Mouse (Mus musculus) limb, embryonic 14.5 days (tissue): ENCODE measurements around the gene Rptor. TPM values are rescaled to one million over a fixed set of nuclear protein-coding genes. Genes with fewer than 3 reads are reported as not detected.

Experiments used
- ATAC-seq: fragments of 200-750 bp; cut with Nextera tagmentation; 2 replicates; pipeline ENCODE4 v1.8.0; 2017; ENCODE audit warnings: low read depth, moderate number of reproducible peaks, moderate TSS enrichment; ENCODE audit not compliant: low FRiP score
- DNase-seq: peaks from one replicate; pipeline ENCODE4 v3.0.0-alpha.2; 2015; ENCODE audit warnings: low spot score
- H3K27ac ChIP-seq: fragments of 300-500 bp; sonication (generic); replicated peaks from 2 replicates; pipeline ENCODE4 v1.5.1; 2014; ENCODE audit warnings: low read depth, mild to moderate bottlenecking, low read length, moderate library complexity, mixed read lengths
- H3K27me3 ChIP-seq: fragments of 300-500 bp; sonication (generic); 2 replicates; pipeline ENCODE4 v1.6.1; 2014; ENCODE audit warnings: low read length, mixed read lengths; ENCODE audit not compliant: control insufficient read depth, insufficient read depth
- H3K36me3 ChIP-seq: fragments of 300-500 bp; sonication (generic); 2 replicates; pipeline ENCODE4 v1.6.1; 2014; ENCODE audit warnings: mild to moderate bottlenecking, low read length, moderate library complexity, mixed read lengths; ENCODE audit not compliant: control insufficient read depth, insufficient read depth
- H3K4me1 ChIP-seq: fragments of 300-500 bp; sonication (generic); 2 replicates; pipeline ENCODE4 v1.6.1; 2014; ENCODE audit warnings: antibody characterized with exemption, low read length, mixed read lengths; ENCODE audit not compliant: control insufficient read depth, insufficient read depth
- H3K4me2 ChIP-seq: fragments of 300-500 bp; sonication (generic); replicated peaks from 2 replicates; pipeline ENCODE4 v1.6.1; 2014; ENCODE audit warnings: low read depth, mild to moderate bottlenecking, low read length, moderate library complexity; ENCODE audit not compliant: severe bottlenecking
- H3K4me3 ChIP-seq: fragments of 300-500 bp; sonication (generic); replicated peaks from 2 replicates; pipeline ENCODE4 v1.5.1; 2014; ENCODE audit warnings: low read length
- H3K9ac ChIP-seq: fragments of 300-500 bp; sonication (generic); 2 replicates; pipeline ENCODE4 v1.6.1; 2014; ENCODE audit warnings: mild to moderate bottlenecking, low read depth, low read length, moderate library complexity; ENCODE audit not compliant: severe bottlenecking
- H3K9me3 ChIP-seq: fragments of 300-500 bp; sonication (generic); 2 replicates; pipeline ENCODE4 v1.6.1; 2016; ENCODE audit warnings: low read length; ENCODE audit not compliant: control insufficient read depth
- POLR2A ChIP-seq: fragments of 200-500 bp; IDR thresholded peaks from 2 replicates; pipeline ENCODE4 v1.8.0; 2012; ENCODE audit warnings: inconsistent platforms, mild to moderate bottlenecking, moderate library complexity, borderline replicate concordance; ENCODE audit not compliant: insufficient read depth, insufficient read length; ENCODE audit errors: extremely low read depth
- WGBS: fragments of 180-500 bp; shearing (Covaris S2); extraction: QIAGEN DNeasy Blood & Tissue Kit; methylation state at CpG from one replicate; pipeline ENCODE4 v1.1.7; 2014; 5-methylcytosine and 5-hydroxymethylcytosine counted together
- polyA plus RNA-seq, 2 experiments: library from polyadenylated mRNA; depleted of rRNA in 1 of 2; stranded (reverse) in 1 of 2; unstranded in 1 of 2; fragments of >200 nt; fragmentation: Nextera tagmentation in 1 of 2; extraction: Ambion mirVana in 1 of 2; gene quantifications; 2 replicates each; pipeline versions ENCODE4 v1.2.1 to v1.2.3; 2012 to 2014

The Rptor gene
- polyA plus RNA-seq, 2 experiments: 13.7 to 24.3 TPM

DNA sequence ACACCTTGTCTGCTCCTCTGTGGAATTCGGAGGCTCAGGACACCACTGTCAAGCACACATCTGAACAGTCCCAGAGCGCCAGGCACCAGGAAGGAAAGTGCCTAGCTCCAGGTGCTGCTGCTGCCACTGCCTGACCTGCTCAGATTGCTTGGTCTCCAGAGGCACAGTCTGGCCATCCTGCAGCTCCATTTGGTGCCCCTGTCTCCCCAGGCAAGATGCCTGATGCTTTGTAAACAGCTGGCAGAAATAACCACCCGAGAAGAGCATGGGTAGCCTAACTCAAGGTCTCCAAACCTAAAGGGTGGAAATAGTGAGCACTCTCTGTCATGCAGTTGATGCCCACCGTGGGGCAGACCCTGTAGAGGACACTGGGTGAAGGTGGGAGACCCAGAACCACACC, 311.7 kb downstream of the Rptor start:
- Histone ChIP-seq H3K4me2 (peak overlapping the region; percentile 87), H3K9me3 (no peaks in the 10 kb centered on the region), H3K4me1 (peaks cover 20% of the 10 kb centered on the region), H3K4me3 (peak overlapping the region; percentile 77), H3K27me3 (no peaks in the 10 kb centered on the region), H3K27ac (no peak overlapping the region), H3K36me3 (peaks cover 39% of the 10 kb centered on the region), H3K9ac (peak overlapping the region; percentile 97)
- DNase-seq: no peak
- no peak for TF ChIP-seq POLR2A
- no peak for ATAC-seq
- WGBS: 21% methylated on average over 4 of the region's 4 CpGs

GRCm38 (mm10) chr11:119915666-119916065, 313.0 kb downstream of the Rptor start:
- TF ChIP-seq POLR2A: no peak
- no peak for DNase-seq

GRCm38 (mm10) chr11:119916102-119916790, 313.5 kb downstream of the Rptor start:
- Histone ChIP-seq H3K9ac (no peak overlapping the region), H3K4me1 (peaks cover 18% of the 10 kb centered on the region), H3K27ac (no peak overlapping the region), H3K4me3 (no peak overlapping the region), H3K4me2 (no peak overlapping the region), H3K36me3 (peaks cover 49% of the 10 kb centered on the region), H3K9me3 (no peaks in the 10 kb centered on the region), H3K27me3 (no peaks in the 10 kb centered on the region)
- ATAC-seq (no peak), DNase-seq (peak; percentile 49)
- 81% methylated on average over 15 of the region's 15 CpGs for WGBS
- no peak for TF ChIP-seq POLR2A

More at GRCm38 (mm10) chr11:119915666-119916065, 313.0 kb downstream of the Rptor start:
- WGBS: 84% methylated on average over 9 of the region's 9 CpGs
- peaks cover 49% of the 10 kb centered on the region for H3K36me3 ChIP-seq
- no peak overlapping the region for H3K4me3 ChIP-seq
- H3K9me3 ChIP-seq: no peaks in the 10 kb centered on the region
- H3K4me1 ChIP-seq: peaks cover 18% of the 10 kb centered on the region
- no peak overlapping the region for H3K4me2 ChIP-seq
- no peak overlapping the region for H3K27ac ChIP-seq
- no peaks in the 10 kb centered on the region for H3K27me3 ChIP-seq
- no peak overlapping the region for H3K9ac ChIP-seq
- no peak for ATAC-seq

DNA sequence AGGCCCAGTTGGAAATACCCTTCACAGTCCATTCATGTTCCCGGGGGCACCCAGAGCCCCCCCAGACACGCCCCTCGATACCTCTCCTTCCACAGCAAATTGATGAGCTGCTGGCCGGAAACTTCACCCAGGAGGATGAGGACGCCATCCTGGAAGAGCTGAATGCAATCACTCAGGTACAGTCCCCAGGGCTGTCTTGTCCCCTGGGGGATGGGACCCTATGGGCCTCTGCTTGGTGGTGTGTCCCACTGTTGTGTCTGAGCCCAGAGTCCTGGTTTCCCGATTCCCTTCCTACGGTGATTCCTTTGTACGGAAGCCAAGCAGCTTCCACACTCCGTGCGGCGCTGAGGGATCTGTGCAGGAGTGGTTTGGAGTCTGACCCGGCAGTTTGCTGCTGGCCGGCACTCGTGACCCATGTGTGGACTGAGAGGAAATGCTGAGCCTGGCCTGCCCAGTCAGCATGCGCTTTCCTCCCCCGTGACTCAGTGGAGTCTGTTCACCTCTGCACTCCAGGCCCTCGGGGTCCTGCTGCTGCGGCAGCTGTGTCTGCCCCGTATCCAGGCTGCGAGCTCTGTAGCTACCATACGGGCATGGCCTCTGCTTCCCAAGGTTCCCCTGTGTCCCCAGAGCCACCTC, 314.2 kb downstream of the Rptor start:
- Histone ChIP-seq H3K4me3 (no peak overlapping the region), H3K36me3 (peaks cover 49% of the 10 kb centered on the region), H3K4me2 (no peak overlapping the region), H3K4me1 (peaks cover 18% of the 10 kb centered on the region), H3K9ac (no peak overlapping the region), H3K9me3 (no peaks in the 10 kb centered on the region), H3K27ac (no peak overlapping the region), H3K27me3 (no peaks in the 10 kb centered on the region)
- ATAC-seq (no peak), DNase-seq (no peak)
- WGBS: 86% methylated on average over 21 of the region's 21 CpGs
- TF ChIP-seq POLR2A: no peak

DNA sequence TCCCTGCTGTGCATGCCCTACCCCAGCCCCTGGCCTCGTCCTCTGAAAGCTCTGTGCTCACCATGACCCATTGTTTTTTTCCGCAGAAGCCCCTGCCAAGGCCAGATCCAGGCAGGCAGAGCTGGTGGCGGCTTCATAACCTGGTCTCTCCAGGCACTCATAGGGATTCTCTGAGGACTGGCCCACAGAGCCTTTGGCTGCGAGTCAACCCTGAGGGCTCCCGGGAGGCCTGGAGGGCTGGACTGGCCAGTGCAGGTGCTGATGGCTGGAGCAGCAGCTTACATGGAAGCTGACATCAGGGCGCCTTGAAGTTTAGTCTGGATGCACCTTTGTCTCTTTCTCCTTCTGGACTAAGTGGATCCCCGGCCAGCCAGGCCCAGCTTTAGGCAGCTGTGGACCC, 315.8 kb downstream of the Rptor start:
- DNase-seq: no peak
- no peak for ATAC-seq
- Histone ChIP-seq H3K4me2 (no peak overlapping the region), H3K9ac (no peak overlapping the region), H3K9me3 (no peaks in the 10 kb centered on the region), H3K27me3 (no peaks in the 10 kb centered on the region), H3K36me3 (peaks cover 49% of the 10 kb centered on the region), H3K27ac (no peak overlapping the region), H3K4me1 (peaks cover 9% of the 10 kb centered on the region), H3K4me3 (no peak overlapping the region)
- WGBS: 87% methylated on average over 7 of the region's 7 CpGs
- TF ChIP-seq POLR2A: no peak

GRCm38 (mm10) chr11:119919432-119919831, 316.7 kb downstream of the Rptor start:
- Histone ChIP-seq H3K27ac (no peak overlapping the region), H3K4me3 (no peak overlapping the region), H3K36me3 (peaks cover 49% of the 10 kb centered on the region), H3K9ac (no peak overlapping the region), H3K4me2 (no peak overlapping the region), H3K27me3 (no peaks in the 10 kb centered on the region), H3K4me1 (peaks cover 6% of the 10 kb centered on the region), H3K9me3 (no peaks in the 10 kb centered on the region)
- 91% methylated on average over 4 of the region's 4 CpGs for WGBS
- DNase-seq (no peak), ATAC-seq (no peak)
- no peak for TF ChIP-seq POLR2A
